ENCODE assay signal across 8 mouse cellular contexts in the genomic region with DNA sequence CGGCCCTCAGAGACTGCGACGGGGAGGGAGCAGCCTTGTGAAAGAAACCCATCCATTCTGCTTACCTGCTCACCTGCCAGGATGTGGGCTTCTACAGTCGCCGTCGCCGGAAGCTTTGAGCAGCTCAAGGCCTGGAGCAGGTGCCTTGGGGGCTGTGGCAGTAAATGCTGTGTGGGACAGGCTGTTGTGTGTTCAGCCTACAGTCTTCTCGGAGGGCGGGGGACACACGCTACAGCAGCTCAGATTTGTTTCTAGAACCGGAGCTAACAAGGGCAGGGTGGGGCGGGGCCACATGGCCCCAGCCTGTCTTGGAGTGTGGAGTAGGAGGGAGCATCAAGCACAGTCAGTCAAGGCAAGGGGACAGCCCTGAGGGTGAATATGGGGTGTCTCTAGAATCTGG. TPM values are rescaled to one million over a fixed set of nuclear protein-coding genes. Genes with fewer than 3 reads are reported as not detected.
DNase-seq lines count a peak whose midpoint lies in the region; ATAC-seq lines count a peak whose summit lies in the region.

Gene Il34, minus strand, starts transcription at position 256 of the 400 bp plus-strand sequence.

- H3K4me1 ChIP-seq in heart, embryonic 15.5 days (replicated peaks) = peaks cover 28% of the 10 kb centered on the region

- no peaks in the 10 kb centered on the region for H3K27me3 ChIP-seq in heart, embryonic 15.5 days

- intact Hi-C loops in heart, postnatal 36 days (cut with DNase I) = no loop called here
- intact Hi-C loops in left cerebral cortex, postnatal 36 days (cut with DNase I) = loop anchor here (5.0 kb wide), 1 partner anchor 53 kb away; no protein-coding TSS in a partner anchor

- H3K9ac ChIP-seq in heart, embryonic 15.5 days = no peak within 1 kb of the TSS

- 31% methylated on average over 12 of the region's 12 CpGs for WGBS in heart, embryonic 15.5 days

- no peak within 1 kb of the TSS for H3K4me3 ChIP-seq in heart, embryonic 15.5 days

- peaks cover 17% of the 10 kb centered on the region for H3K36me3 ChIP-seq in heart, embryonic 15.5 days

- H3K9me3 ChIP-seq in heart, embryonic 15.5 days (replicated peaks) = no peaks in the 10 kb centered on the region

- no peak for DNase-seq in heart, postnatal 36 days
- DNase-seq in adrenal gland, postnatal 36 days = no peak
- no peak for DNase-seq in left cerebral cortex, postnatal 36 days (ENCODE audit: low spot score in 2 of 2)
- no peak for DNase-seq in cerebellum, adult 18-20 months
- no peak for DNase-seq in ovary, adult 18-20 months (ENCODE audit: low spot score)
- DNase-seq in right cerebral cortex, postnatal 36 days (ENCODE audit: low spot score in 2 of 2) = no peak

- no peak within 1 kb of the TSS for H3K27ac ChIP-seq in heart, embryonic 15.5 days

- no peak; the same call in 1 of the 2 replicates for ATAC-seq in heart, embryonic 15.5 days (replicated peaks; ENCODE audit: insufficient number of reproducible peaks, insufficient read depth, low FRiP score, low read depth)
- peak; percentile 78 for ATAC-seq in CD4-positive, CD25-positive, alpha-beta regulatory T cell, adult 4 months

- peak within 1 kb of the TSS; percentile 26 for H3K4me2 ChIP-seq in heart, embryonic 15.5 days

RNA-seq across cellular contexts. Expression of gene Il34, which starts in this region (rescaled TPM):
- polyA plus RNA-seq in heart, embryonic 15.5 days (2015; fragmentation: Nextera tagmentation; extraction: Ambion mirVana) = 0.94 and 1.6 TPM in 2 replicates
- 1 to 10 TPM; 4.3 to 6.9 TPM for total RNA-seq in heart, postnatal 36 days (2021)
- not detected for polyA plus RNA-seq in CD4-positive, CD25-positive, alpha-beta regulatory T cell, adult 4 months (2017; shearing (Covaris generic))
- 10 to 100 TPM; 19.6 to 51.0 TPM for total RNA-seq in adrenal gland, postnatal 36 days (2021)
- total RNA-seq in left cerebral cortex, postnatal 36 days (2021) = 100 to 1,000 TPM; 103 to 107 TPM

Comparison
In these comparisons a context has a peak if more than half of its experiments do, and no peak if none do; other contexts are left out.
1. Peak in ATAC-seq in CD4-positive, CD25-positive, alpha-beta regulatory T cell, adult 4 months; RNA of the gene not detected or under 1 TPM.